Mouse (Mus musculus): Measurements from ENCODE around the gene Rcc1l.
A peak's percentile ranks its signal among the peaks of the same experiment; 100 is the strongest.

The Rcc1l gene

DNA sequence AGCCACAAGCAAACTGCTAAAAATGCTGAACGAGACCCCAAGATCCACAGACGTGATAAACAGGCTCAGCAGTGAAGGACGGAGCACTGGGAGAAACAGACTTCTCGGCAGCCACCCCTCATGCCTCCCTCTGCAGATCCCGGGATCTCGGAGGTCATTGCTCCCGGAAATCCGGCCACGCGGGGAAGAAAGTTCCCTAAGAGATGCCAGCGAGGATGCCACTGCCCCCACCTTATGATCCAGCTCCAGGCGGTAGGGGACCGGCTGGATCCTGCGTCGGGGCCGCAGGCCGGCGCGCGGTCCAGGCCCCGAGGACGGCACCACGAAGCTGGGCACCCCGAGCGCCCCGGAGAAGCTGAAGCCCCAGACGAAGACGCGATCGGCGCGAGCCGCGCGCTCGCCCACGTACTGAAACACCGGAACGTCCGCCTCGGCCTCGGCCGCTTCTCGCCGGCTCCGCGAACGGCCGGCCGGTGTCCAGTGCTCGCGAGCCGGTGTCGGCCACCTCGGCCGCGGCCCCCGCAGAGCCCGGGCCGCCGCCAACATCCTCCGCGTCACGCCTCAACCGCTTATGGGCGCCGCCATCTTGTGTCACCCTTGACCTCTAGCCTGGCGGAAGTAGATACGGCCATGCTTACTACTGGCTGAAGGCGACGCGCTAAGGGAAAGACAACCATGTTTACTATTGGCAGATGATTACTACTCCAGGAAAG, at the start of gene Rcc1l:
Rcc1l (minus strand) TSS at position 606 of the 713 bp plus-strand sequence.
- DNase-seq (ENCODE audit: low read depth, low spot score) = peak; percentile 91

DNA sequence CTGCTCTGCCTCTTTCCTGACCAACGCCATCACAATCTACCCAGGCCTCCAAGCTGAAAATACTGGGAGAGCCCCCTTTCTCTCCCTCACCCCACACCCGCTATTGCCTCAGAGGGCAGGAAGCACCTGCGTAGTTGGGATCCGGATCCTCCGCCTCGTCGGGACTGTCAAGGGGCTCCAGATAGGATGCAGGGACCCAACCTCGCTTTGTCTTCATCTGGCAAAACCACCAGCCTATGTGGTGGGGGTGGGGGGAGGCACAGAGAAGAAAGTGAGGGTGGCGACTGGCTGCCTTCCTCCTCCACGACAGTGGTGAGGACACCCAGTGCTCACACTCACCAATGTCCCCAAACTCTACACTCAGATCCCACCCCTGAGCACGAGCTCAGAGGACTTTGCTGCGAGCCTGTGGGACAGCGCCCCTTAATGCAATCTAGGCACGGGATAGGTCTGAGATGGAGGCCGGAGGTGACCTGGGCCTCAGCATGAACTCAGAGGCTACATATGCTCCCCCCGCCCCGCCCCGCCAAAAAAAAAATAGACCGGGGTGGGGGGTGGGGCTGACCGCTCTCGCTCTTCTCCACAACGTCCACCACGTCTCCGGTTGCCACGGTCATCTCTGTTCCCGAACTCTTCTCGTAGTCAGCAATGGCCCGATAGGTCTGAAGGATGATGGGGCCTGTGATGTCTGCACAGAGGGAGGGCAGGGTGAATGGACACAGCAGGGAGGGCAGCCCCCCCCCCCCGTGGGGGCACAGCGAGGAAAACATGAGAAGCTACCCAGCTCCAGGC, 48.7 kb upstream of the Rcc1l start:
- DNase-seq (ENCODE audit: low read depth, low spot score) = no peak

DNA sequence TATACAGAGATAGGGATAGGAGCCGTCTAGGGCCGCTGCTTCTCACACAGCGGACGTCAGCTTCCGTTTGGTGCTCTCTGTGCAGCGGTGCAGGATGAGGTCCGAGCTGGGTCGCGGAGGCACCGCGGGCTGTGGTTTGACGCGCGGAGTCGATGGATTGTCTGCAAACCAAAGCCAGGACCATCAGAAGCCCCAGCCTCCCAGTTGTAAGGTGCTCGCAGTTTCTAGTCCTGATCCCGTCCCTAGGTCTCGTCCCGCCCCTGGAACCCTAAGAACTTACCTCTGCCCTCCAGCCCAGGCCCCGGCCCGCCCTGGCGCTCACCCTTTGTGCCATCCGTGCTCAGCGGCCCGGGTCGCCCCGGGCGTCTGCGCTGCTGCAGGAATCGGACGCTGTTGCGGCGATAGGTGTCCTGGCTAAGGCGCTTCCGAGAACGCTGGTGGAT, 45.2 kb upstream of the Rcc1l start:
- DNase-seq (ENCODE audit: low read depth, low spot score) = no peak

DNA sequence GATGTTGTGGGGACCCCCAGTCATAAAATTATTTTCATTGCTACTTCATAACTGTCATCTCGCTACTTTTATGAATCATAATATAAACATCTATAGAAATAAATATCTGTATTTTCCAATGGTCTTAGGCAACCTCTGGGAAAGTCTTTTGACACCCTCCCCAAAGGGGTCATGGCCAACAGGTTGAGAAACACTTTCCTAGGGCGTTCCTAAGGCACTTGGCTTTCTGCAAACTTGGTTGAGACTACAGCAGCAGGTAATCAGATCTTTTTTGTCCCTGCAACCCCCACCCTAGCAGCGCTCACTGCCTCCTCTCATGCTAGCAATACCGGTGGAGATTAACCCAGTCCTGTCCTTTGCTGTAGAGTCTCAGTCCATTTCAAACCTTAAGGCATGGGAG, 44.7 kb upstream of the Rcc1l start:
- no peak for DNase-seq (ENCODE audit: low read depth, low spot score)

DNA sequence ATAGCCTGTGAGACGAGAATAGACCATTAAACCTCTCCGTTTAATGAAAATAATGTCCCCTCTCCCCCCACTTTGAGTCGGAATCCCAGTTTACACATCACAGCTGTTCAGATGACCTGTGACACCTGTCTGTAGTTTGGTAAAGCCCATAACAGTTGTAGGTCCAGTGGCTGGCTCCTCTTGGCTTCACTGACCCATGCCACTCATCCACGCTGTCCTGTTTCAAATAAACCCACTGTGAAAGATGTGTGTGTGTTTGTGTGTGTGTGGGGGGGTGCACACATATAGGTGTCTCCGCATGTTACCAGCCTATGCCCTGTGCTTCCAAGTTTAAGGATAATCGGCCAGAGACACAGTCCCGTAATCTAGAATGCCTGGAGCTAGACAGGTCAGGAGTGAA, 41.3 kb upstream of the Rcc1l start:
- no peak for DNase-seq (ENCODE audit: low read depth, low spot score)

DNA sequence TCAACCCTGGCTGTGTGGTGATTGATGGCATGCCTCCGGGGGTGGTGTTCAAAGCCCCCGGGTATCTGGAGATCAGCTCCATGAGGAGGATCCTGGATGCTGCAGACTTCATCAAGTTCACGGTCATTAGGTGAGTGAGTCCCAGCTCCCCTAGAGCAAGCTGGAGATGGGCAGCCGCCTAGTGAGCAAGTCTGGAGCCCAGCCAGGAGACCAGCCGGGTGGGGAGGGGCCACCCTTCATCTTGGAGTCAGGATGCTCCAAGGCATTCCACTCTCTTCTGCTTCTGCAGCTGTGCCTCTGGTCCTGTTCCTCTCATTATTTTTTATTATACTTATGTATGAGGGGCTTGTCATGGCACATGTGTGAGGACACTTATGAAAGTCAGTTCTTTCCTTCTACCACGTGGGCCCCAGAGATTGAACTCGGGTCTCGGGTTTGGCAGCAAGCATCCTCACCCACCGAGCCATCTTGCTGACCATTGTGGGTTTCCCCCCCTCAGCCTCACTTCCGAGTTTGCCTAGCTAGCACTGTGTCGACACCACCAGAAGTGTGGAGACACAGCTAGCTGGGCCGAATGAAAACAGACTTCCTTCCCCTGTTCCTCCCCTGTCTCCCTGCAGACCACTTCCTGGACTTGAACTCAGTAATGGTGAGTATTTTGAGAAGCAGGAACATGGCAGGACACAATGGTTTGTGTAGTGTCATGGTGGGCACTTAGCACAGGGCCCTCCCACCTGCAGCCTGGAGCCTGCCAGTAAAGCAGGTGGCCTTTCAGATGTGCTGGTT, 37.6 kb upstream of the Rcc1l start:
- DNase-seq (ENCODE audit: low read depth, low spot score) = no peak

DNA sequence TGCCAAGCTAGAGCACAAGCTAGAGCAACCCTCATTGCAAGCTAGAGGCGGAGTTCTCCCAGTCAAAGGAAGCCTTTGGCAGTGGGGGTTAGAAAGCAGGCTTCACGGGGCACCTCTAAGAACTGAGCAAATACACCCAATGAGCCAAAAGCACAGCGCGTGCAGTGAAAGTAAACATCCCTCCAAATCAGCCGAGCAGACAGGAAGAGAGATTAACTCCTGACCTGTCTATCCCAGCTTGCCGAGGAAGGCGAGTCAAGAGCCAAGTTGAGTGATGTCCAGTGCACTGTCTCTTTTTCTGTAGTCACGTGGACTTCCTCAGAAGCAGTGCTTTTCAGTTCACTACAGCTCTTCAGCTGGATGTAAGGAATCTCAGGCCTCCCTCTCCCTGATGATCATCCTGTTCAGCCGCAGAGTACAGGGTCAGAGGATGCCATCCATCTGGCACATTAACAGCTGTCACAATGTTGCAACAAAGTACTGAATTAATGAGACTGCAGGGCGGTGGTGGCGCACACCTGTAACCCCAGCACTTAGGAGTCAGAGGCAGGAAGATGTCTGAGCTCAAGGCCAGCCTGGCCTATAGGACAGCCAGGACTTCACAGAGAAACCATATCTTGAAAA, 33.5 kb upstream of the Rcc1l start:
- no peak for DNase-seq (ENCODE audit: low read depth, low spot score)

DNA sequence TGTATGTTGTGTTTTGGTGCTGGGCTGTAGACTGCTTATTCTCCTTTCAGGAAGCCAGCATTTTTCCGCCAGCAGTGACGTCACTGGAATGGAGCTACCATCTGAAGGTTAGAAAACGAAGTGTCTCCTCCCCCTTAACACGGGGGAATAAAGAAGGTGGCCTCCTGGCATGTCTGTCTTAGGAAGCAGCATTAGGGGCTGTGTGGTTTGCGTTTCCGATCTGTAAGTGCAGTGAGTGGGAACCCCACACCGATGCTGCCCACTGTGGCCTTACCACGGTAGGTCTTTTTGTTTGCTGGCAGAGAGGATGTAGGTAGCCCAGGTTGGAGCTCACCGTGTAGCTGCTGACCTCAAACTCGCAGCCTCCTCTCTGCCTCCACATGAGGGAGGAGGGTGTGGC, 30.1 kb upstream of the Rcc1l start:
- DNase-seq (ENCODE audit: low read depth, low spot score) = no peak

DNA sequence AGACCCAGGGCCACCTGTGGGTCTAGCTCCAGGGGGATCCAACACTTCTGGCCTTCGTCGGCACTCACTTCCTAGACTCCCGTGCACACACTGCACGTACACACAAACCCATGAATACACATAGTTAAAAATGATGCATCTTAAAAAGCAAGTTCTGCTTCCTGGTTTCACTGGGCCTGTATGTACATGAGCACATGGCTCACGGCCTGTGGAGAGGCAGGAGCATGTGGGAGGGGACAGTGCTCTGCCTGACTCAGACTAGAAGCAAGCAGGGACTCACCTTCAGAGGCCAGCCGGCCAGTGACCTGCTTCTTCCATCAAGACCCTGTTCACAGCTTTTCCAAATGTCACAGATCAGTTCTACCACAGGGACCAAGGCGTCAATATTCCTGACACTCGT, 17.1 kb upstream of the Rcc1l start:
- no peak for DNase-seq (ENCODE audit: low read depth, low spot score)

DNA sequence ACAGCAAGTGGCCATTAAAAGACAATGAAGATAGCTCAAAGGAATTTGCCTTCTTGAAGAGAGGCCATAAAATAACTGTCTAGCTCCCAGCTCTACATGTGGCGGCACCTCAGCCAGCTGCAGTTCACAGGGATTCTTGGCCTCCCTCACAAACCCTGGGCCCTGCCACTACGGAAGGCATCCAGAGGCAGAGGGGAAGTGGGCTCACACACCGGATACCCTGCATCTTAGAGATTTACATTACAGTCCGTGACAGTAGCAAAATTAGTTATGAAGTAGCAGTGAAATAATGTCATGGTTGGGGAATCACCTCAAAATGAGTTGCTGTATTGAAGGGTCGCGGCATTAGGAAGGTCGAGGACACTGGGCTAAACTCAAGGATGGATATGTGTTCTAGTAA, 12.0 kb upstream of the Rcc1l start:
- DNase-seq (ENCODE audit: low read depth, low spot score) = peak; percentile 47

DNA sequence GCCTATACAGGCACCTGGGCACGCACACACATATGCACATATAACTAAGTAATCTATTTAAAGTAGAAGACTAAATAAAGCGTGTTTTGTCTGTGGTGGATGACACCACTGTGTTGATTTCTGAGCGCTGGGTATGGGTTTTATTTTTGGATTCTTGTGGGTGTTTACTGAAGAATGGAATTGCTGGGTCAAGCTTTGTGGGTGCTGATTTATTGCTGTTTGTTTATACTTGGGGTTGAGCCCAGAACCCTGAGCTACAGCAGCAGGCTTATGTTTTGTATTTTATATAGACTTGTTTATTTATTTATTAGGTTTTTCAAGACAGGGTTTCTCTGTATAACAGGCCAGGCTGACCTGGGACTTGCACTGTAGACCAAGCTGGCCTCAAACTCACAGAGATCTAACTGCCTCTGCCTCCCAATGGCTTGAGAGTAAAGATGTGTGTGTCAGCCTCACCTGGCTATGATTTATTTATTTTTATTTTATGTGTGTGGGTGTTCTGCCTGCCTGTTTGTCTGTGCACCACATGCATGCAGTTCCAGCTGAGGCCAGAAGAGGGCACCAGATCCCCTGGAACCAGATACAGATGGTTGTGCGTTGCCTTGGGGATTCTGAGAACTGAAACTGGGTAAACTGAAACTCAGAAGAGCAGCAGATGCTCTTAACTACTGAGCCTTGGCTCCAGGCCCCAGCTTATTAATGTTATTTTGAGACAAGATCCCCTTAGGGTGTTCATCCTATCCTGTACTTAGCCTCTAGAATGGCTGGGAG, 10.6 kb upstream of the Rcc1l start:
- peak; percentile 85 for DNase-seq (ENCODE audit: low read depth, low spot score)

DNA sequence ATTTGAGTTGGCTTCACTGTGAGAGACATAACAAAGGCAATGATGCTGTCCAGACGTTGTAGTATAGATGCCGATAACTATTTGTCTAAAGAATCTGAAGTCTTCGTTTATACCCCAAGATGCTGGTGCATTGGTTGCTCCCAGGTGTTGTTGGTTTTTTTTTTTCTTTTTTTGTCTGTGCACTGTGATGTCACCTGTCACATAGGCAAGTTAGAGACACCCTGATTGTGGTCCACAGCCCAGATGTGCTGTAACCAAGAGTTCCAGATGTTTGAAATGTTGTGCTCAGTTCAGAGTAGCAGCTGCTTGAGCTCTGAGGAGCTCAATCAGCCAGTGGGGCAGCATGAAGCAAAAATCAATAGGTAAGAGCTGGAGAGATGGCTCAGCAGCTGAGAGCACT, 9.5 kb upstream of the Rcc1l start:
- DNase-seq (ENCODE audit: low read depth, low spot score) = no peak

DNA sequence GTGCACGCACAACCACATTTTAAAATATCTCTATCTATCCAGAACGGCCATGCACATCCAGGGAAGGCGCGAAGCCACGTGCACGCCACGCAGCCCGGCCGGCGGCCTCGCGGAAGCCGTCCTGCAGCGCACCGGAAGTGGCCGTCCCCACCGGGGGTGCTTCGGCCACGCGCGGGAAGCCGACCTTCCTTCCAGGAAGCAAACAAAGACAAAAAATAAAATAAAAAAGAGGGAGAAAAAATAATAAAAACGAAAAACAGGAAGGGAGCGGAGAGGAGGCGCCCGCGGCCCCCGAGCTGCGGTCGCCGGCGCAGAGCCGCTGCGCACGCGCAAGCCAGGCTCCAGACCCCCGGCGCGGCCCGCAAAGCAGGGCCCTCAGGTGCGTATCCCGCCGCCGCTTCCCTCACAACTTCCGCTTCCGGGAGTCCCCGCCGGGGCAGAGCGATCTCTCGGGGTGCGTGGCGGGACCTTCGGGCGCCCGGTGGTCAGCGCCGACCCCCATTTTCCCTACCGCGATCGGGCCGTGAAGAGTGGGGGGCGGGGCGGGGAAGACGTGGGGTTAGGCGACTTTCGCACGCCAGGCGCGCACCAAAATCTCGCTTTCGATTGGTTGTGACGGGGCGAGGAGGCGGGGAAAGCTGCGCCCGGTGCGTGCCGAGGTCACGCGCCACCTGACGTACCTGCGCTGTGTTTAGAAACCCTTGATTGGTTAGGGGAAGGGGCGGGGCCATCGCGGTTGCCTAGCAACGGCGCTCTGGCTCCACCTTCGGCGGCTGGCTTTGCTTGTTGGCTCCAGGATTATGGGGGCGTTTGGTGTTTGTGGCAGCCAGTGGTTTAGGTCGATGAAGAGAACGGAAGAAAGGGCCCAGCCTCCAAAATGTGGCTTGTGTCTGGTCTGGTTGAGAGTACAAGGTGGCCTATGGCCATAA, 7.6 kb upstream of the Rcc1l start, which contains the start of gene Gtf2ird2:
Gtf2ird2 (plus strand) TSS at position 140 of the 929 bp plus-strand sequence.
- DNase-seq (ENCODE audit: low read depth, low spot score) = peak; percentile 100

DNA sequence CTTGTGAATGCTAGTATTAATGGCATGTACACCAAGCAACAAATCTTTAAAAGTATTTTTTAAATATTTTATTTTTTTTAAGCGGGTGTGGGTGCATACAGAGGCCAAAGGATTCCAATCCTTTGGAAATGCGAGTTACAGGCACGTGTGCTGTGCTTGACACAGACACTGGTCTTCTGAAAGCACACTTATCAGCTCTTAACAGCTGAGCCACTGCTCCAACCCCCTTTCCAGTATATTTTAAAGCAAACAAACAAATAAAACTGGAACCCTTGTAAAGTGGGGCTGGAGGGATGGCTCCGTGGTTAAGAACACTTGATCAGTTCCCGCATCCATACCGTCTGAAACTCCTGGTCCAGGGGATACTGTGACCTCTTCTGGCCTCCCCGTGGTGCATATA, 6.6 kb upstream of the Rcc1l start:
- DNase-seq (ENCODE audit: low read depth, low spot score) = no peak

DNA sequence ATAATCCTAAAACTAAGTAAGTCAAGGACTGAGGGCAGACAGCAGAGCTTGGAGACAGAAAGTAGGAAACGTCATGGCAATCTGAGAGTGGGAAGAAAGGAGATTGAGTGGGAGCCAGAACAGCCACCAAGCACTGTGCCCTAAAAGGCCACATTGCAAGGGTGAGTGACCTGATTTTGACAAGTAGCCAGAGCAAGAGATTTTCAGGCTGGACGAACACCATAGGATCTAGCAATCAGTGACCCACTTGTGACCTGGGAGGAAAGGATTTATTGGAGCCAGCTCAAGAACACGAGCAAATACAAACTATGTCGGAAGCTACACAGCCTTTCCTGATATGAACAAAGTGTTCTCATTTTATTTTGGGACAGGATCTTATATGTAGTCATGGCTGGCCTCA, 6.2 kb upstream of the Rcc1l start:
- DNase-seq (ENCODE audit: low read depth, low spot score) = no peak

DNA sequence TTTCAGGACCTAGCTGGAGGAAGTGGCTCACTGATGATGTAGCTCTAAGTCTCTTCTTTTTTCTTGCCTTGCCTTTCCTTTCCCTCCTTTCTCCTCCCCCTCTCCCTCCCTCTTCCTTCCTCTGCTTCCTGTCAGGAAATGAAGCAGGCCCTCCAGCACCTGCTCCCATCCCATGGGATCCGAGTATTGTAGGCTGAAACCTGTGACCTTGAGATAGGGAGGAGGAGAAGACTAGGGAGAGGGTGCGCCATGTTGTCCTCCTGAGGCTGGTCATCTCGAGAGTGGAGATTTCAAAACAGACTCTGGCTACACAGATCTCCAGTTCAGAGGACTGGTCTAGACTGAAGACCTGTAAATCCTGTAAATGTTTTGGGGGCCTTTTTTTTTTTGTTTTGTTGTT, 5.6 kb upstream of the Rcc1l start:
- no peak for DNase-seq (ENCODE audit: low read depth, low spot score)

DNA sequence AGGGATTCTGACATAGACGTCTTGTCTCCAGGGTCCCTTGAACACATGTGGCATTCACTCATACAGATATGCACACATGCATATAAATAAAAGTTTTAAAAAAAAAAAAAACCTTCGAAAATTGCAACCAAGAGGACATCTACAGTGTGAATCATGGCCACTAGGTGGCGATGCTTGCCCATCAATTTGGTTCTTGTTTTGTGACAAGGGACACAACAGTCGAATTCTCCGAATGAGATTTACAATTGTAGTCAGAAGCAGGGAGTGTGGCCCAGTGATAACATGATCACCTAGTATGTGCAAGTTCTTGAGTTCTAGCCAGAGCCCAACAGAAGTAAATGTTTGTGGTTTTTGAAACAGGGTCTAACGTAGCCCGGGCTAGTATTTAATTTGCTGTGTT, 3.3 kb upstream of the Rcc1l start:
- peak; percentile 89 for DNase-seq (ENCODE audit: low read depth, low spot score)

DNA sequence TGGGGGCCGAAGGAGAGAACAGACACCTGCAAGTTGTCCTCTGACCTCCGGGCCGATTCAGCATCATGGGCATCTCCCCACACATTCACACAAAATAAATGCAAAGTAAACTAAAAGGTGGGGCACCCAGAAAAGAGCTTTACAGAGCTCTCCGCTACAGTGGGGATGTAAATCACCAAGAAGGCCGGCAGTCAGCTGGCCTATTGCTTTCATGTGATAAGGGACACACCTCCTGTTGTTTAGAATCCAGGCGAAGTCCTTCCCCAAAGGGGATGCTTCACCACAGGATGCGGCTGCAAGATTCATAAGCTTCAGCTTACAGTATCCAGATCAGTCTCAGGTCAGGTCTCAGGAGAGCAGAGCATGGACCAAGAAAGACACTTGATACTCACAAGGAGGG, 2.0 kb upstream of the Rcc1l start:
- no peak for DNase-seq (ENCODE audit: low read depth, low spot score)

DNA sequence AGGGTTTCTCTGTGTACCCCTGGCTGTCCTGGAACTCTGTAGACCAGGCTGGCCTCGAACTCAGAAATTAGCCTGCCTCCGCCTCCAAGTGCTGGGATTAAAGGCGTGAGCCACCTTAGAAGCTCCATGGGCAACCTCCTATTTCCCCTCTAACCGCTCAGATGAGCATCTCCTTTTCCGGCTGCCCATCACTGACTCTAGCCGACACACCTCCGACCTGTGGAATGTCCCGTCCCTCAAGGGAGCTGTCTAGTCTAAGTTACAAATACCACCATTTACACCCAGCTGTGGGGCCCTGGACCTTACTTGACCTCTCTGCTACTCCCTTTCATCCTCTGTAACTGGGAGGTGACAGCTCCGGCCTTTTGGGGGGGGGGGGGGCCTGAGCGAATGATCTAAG, 878 bp downstream of the Rcc1l start:
- no peak for DNase-seq (ENCODE audit: low read depth, low spot score)

DNA sequence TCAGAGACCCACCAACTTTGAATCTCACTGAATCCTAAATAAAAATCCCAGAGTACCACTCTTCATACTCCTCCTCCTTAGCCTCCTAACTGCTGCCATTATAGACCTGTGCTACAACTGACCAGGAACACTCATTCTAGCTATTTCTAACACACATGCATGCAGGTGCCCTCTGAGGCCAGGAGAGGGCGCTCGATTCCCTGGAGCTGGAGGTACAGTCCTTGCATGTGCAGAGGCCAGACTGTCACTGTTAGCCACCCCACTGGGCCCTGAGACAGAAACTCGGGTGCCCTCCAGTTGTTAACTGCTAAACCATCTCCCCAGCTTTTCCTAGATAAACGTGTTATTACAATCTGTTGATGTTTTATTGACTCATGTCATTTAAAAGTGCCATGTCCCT, 3.4 kb downstream of the Rcc1l start:
- peak; percentile 47 for DNase-seq (ENCODE audit: low read depth, low spot score)
